Mouse (Mus musculus) heart, embryonic 16.5 days (tissue): ENCODE results near the gene Ripply2. TPM values are rescaled to one million over a fixed set of nuclear protein-coding genes. Genes with fewer than 3 reads are reported as not detected.

Source experiments
- ATAC-seq: fragments of 200-750 bp; cut with Nextera tagmentation; replicated peaks from 2 replicates; pipeline ENCODE4 v1.8.0; 2017; ENCODE audit warnings: moderate number of reproducible peaks; ENCODE audit not compliant: insufficient read depth, low FRiP score; ENCODE audit errors: extremely low read depth
- H3K27ac ChIP-seq: fragments of 300-500 bp; sonication (generic); 2 replicates; pipeline ENCODE4 v1.5.1; 2014; ENCODE audit warnings: mild to moderate bottlenecking, low read length, control low read depth, moderate library complexity
- H3K27me3 ChIP-seq: fragments of 300-500 bp; sonication (generic); 2 replicates; pipeline ENCODE4 v1.6.1; 2014; ENCODE audit warnings: low read length, mixed read lengths; ENCODE audit not compliant: control insufficient read depth, insufficient read depth
- H3K36me3 ChIP-seq: fragments of 300-500 bp; sonication (generic); 2 replicates; pipeline ENCODE4 v1.6.1; 2014; ENCODE audit not compliant: control insufficient read depth, insufficient read depth
- H3K4me1 ChIP-seq: fragments of 300-500 bp; sonication (generic); 2 replicates; pipeline ENCODE4 v1.6.1; 2014; ENCODE audit warnings: low read length, mixed read lengths; ENCODE audit not compliant: control insufficient read depth, insufficient read depth
- H3K4me2 ChIP-seq: fragments of 300-500 bp; sonication (generic); 2 replicates; pipeline ENCODE4 v1.6.1; 2014; ENCODE audit warnings: low read depth, mild to moderate bottlenecking, control low read depth, low read length
- H3K4me3 ChIP-seq: fragments of 300-500 bp; sonication (generic); 2 replicates; pipeline ENCODE4 v1.5.1; 2014; ENCODE audit warnings: mild to moderate bottlenecking, control low read depth, low read length
- H3K9ac ChIP-seq: fragments of 300-500 bp; sonication (generic); 2 replicates; pipeline ENCODE4 v1.6.1; 2014; ENCODE audit warnings: low read length, control low read depth
- H3K9me3 ChIP-seq: fragments of 300-500 bp; sonication (generic); replicated peaks from 2 replicates; pipeline ENCODE4 v1.6.1; 2016; ENCODE audit warnings: low read length; ENCODE audit not compliant: control insufficient read depth
- WGBS: fragments of 180-500 bp; shearing (Covaris S2); extraction: QIAGEN DNeasy Blood & Tissue Kit; methylation state at CpG from one replicate; pipeline ENCODE4 v1.1.7; 2014; 5-methylcytosine and 5-hydroxymethylcytosine counted together
- polyA plus RNA-seq: library from polyadenylated mRNA; unstranded; fragments of >200 nt; fragmentation: Nextera tagmentation; extraction: Ambion mirVana; gene quantifications from 2 replicates; pipeline ENCODE4 v1.2.1, GENCODE M21; 2015

Ripply2 gene
- polyA plus RNA-seq, 1 experiment from 2014 or later, result 1.1 TPM

- Histone ChIP-seq H3K9ac (no peak overlapping the region), H3K9me3 (no peaks in the 10 kb centered on the region), H3K27ac (no peak overlapping the region), H3K36me3 (peaks cover 22% of the 10 kb centered on the region), H3K4me2 (no peak overlapping the region), H3K4me3 (no peak overlapping the region), H3K4me1 (no peaks in the 10 kb centered on the region), H3K27me3 (no peaks in the 10 kb centered on the region)
- WGBS, result 87% methylated on average over 11 of the region's 11 CpGs
- no peak for ATAC-seq
Measured at GRCm38 (mm10) chr9:87055547-87056235, 40.4 kb downstream of the Ripply2 start.

DNA sequence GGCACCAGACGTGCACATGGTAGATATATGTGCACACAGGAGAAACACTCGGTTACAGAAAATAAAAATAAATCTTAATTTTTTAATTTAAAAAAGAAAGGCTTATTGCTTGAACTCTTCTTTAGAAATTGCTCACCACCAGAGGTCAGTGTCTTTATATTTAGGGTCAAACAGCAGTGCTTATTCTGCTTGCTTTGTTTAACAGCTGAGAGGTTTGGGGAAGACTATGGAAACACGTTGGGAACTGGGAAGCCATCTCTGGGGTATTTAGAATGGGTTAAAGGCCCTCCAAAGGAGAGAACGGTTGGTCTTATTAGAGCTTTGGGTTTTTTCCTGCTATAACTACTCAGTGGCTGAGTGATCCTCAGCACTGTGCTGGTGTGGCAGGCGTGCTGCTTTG is 47.0 kb downstream of the Ripply2 start:
- Histone ChIP-seq H3K4me3 (no peak overlapping the region), H3K27ac (no peak overlapping the region), H3K4me2 (no peak overlapping the region), H3K9me3 (no peaks in the 10 kb centered on the region), H3K36me3 (peaks cover 20% of the 10 kb centered on the region), H3K4me1 (no peaks in the 10 kb centered on the region), H3K9ac (no peak overlapping the region), H3K27me3 (no peaks in the 10 kb centered on the region)
- 75% methylated on average over 5 of the region's 5 CpGs for WGBS
- no peak for ATAC-seq

GRCm38 (mm10) chr9:87068160-87068559 is 52.8 kb downstream of the Ripply2 start:
- no peak overlapping the region for H3K4me3 ChIP-seq
- no peaks in the 10 kb centered on the region for H3K9me3 ChIP-seq
- H3K4me1 ChIP-seq, result no peaks in the 10 kb centered on the region
- WGBS, result 80% methylated on average over 1 of the region's 1 CpGs
- ATAC-seq, result no peak
- no peak overlapping the region for H3K27ac ChIP-seq
- H3K36me3 ChIP-seq, result peaks cover 22% of the 10 kb centered on the region
- H3K9ac ChIP-seq, result no peak overlapping the region
- H3K4me2 ChIP-seq, result no peak overlapping the region
- H3K27me3 ChIP-seq, result no peaks in the 10 kb centered on the region

Other genes with a start within 250 kb of the Ripply2 start
- gene Snap91, start 134.9 kb upstream of the Ripply2 start, polyA plus RNA-seq, result 89.1 and 93.3 TPM in 2 replicates
- gene Cyb5r4, start 6.5 kb downstream of the Ripply2 start, polyA plus RNA-seq, result 46.9 and 53.8 TPM in 2 replicates
- 0.07 TPM in 1 of 2 replicates, not detected in the other for gene Mrap2, start 128.8 kb downstream of the Ripply2 start, polyA plus RNA-seq
- 4.1 TPM in 2 replicates for gene Cep162, start 240.0 kb downstream of the Ripply2 start, polyA plus RNA-seq